Mouse (Mus musculus): ENCODE data around the gene Slamf9. TPM values are rescaled to one million over a fixed set of nuclear protein-coding genes. Genes with fewer than 3 reads are reported as not detected.

The Slamf9 gene
- total and polyA plus RNA-seq, 3 experiments = 0.38 TPM; not detected in 2

GRCm38 (mm10) chr1:172474196-172474595 lies 962 bp upstream of the Slamf9 start:
- TF ChIP-seq HCFC1 (IDR thresholded peaks at IDR 0.05; ENCODE audit: low read depth, low read length) (no peak), CTCF (IDR thresholded peaks at IDR 0.05 in 2 of 3, conservative IDR thresholded peaks at IDR 0.05 in 1 of 3; ENCODE audit: control insufficient read depth in 1 of 3, insufficient read depth in 1 of 3, low read depth in 2 of 3, low read length in 3 of 3, poor library complexity in 1 of 3, severe bottlenecking in 1 of 3) (no peak), USF2 (IDR thresholded peaks at IDR 0.05; ENCODE audit: borderline replicate concordance in 1 of 2, insufficient read depth in 1 of 2, low read depth in 1 of 2, low read length in 2 of 2) (no peak), ZMIZ1 (IDR thresholded peaks at IDR 0.05; ENCODE audit: low read depth, low read length) (no peak), POLR2AphosphoS2 (IDR thresholded peaks at IDR 0.05; ENCODE audit: low read length) (no peak), MEF2A (IDR thresholded peaks at IDR 0.05; ENCODE audit: extremely low read depth, insufficient replicate concordance, low read depth, low read length, poor library complexity, severe bottlenecking) (no peak), UBTF (IDR thresholded peaks at IDR 0.05; ENCODE audit: borderline replicate concordance, insufficient read depth, low read depth, low read length) (no peak), SIN3A (IDR thresholded peaks at IDR 0.05; ENCODE audit: low read length) (no peak), MAFK (IDR thresholded peaks at IDR 0.05; ENCODE audit: borderline replicate concordance, low read depth, low read length) (no peak), BHLHE40 (IDR thresholded peaks at IDR 0.05; ENCODE audit: borderline replicate concordance, low read depth, low read length) (no peak), JUND (IDR thresholded peaks at IDR 0.05; ENCODE audit: low read depth, low read length) (no peak), EP300 (IDR thresholded peaks at IDR 0.05; ENCODE audit: low read depth in 1 of 2, low read length in 2 of 2) (no peak), MAX (IDR thresholded peaks at IDR 0.05; ENCODE audit: low read length) (no peak), CHD2 (IDR thresholded peaks at IDR 0.05; ENCODE audit: low read length) (no peak), TAL1 (IDR thresholded peaks at IDR 0.05; ENCODE audit: low read length) (no peak), RCOR1 (IDR thresholded peaks at IDR 0.05; ENCODE audit: low read depth, low read length) (no peak), KAT2A (conservative IDR thresholded peaks at IDR 0.05; ENCODE audit: low read depth, low read length) (no peak), RAD21 (IDR thresholded peaks at IDR 0.05; ENCODE audit: low read depth, low read length) (no peak), USF1 (IDR thresholded peaks at IDR 0.05; ENCODE audit: low read depth, low read length) (no peak), MYB (IDR thresholded peaks at IDR 0.05; ENCODE audit: low read depth, low read length) (no peak)
- Histone ChIP-seq H3K36me3 (ENCODE audit: control insufficient read depth in 1 of 2, insufficient read depth in 2 of 2, low read length in 2 of 2) (peaks cover 0 to 3% of the 10 kb centered on the region in 2 experiments; a peak in 1 of 4 replicates), H3K4me3 (ENCODE audit: control insufficient read depth in 1 of 2, insufficient read depth in 1 of 2, low read depth in 2 of 2, low read length in 2 of 2) (no peak overlapping the region), H3K27me3 (ENCODE audit: control insufficient read depth in 1 of 2, insufficient read depth in 2 of 2, low read length in 2 of 2) (peaks cover 6% of the 10 kb centered on the region in 2 experiments; a peak in 3 of 4 replicates), H3K9ac (ENCODE audit: control insufficient read depth, low read depth, low read length, poor library complexity, severe bottlenecking) (no peak overlapping the region), H3K79me2 (ENCODE audit: control insufficient read depth, insufficient read depth, low read length, poor library complexity) (no peaks in the 10 kb centered on the region), H3K27ac (ENCODE audit: control insufficient read depth, low read depth, low read length) (no peak overlapping the region), H3K9me3 (replicated peaks; ENCODE audit: insufficient read depth, low read length) (no peaks in the 10 kb centered on the region), H3K4me1 (ENCODE audit: control insufficient read depth in 1 of 2, insufficient read depth in 2 of 2, low read length in 2 of 2) (peaks cover 0 to 6% of the 10 kb centered on the region in 2 experiments; a peak in 2 of 4 replicates)
- no peak for DNase-seq (ENCODE audit: low read depth, low spot score)

DNA sequence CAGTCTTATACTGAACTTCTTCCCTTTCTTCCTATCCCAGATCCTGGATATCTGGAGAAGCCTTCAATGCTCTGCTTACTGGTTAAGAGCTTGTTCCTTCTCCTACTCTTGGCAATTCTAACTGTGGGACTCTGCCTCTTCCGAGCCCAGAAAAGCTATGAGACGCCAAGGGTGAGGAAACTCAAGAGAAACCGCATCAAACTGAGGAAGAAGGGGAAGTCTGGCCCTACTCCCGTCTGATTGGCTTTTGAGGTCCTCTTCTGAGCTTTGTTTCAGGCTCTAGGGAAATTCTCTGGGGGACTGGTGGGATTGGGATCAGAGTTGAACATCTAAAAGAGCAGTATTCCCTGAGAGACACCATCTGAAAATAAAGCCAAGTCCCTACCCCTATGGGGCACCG lies 2.9 kb downstream of the Slamf9 start:
- Histone ChIP-seq H3K27me3 (ENCODE audit: control insufficient read depth in 1 of 2, insufficient read depth in 2 of 2, low read length in 2 of 2) (peaks cover 2 to 4% of the 10 kb centered on the region in 2 experiments; a peak in 3 of 4 replicates), H3K9ac (ENCODE audit: control insufficient read depth, low read depth, low read length, poor library complexity, severe bottlenecking) (no peak overlapping the region), H3K36me3 (ENCODE audit: control insufficient read depth in 1 of 2, insufficient read depth in 2 of 2, low read length in 2 of 2) (peaks cover 0 to 3% of the 10 kb centered on the region in 2 experiments; a peak in 1 of 4 replicates), H3K9me3 (replicated peaks; ENCODE audit: insufficient read depth, low read length) (no peaks in the 10 kb centered on the region), H3K4me1 (ENCODE audit: control insufficient read depth in 1 of 2, insufficient read depth in 2 of 2, low read length in 2 of 2) (peaks cover 0 to 10% of the 10 kb centered on the region in 2 experiments; a peak in 3 of 4 replicates), H3K27ac (ENCODE audit: control insufficient read depth, low read depth, low read length) (no peak overlapping the region), H3K4me3 (ENCODE audit: control insufficient read depth in 1 of 2, insufficient read depth in 1 of 2, low read depth in 2 of 2, low read length in 2 of 2) (no peak overlapping the region), H3K79me2 (ENCODE audit: control insufficient read depth, insufficient read depth, low read length, poor library complexity) (no peaks in the 10 kb centered on the region)
- TF ChIP-seq E2F4 (IDR thresholded peaks at IDR 0.05; ENCODE audit: borderline replicate concordance, low read depth, low read length) (no peak), ZNF384 (IDR thresholded peaks at IDR 0.05; ENCODE audit: low read depth, low read length) (no peak), MXI1 (IDR thresholded peaks at IDR 0.05; ENCODE audit: low read depth, low read length) (no peak), CHD1 (IDR thresholded peaks at IDR 0.05; ENCODE audit: low read depth, low read length) (no peak)
- no peak for DNase-seq (ENCODE audit: low read depth, low spot score)

All from MEL (cell line).